Mouse (Mus musculus) myocyte (in vitro differentiated cells): ENCODE measurements at regions not wholly inside any gene's neighbourhood (a gene's known extent, or its start where the extent isn't known, plus 50 kb on each side); places are given as distances from the start of the nearest gene placed in this dataset.

Source experiments
- E2F4 ChIP-seq: IDR thresholded peaks from one replicate; pipeline ENCODE4 v1.6.1; 2011; ENCODE audit warnings: mild to moderate bottlenecking, control low read depth, moderate library complexity; ENCODE audit not compliant: insufficient read depth
- MYOD1 ChIP-seq, 3 experiments: IDR thresholded peaks; one replicate each; pipeline ENCODE4 v1.6.1; 2011; ENCODE audit warnings: control low read depth in 2 of 3, low read depth in 2 of 3, mild to moderate bottlenecking in 2 of 3, moderate library complexity in 1 of 3; ENCODE audit not compliant: insufficient read length in 2 of 3, control insufficient read depth in 1 of 3
- POLR2A ChIP-seq: IDR thresholded peaks from one replicate; pipeline ENCODE4 v1.6.1; 2011; ENCODE audit warnings: low read depth, mild to moderate bottlenecking, control low read depth, moderate library complexity; ENCODE audit not compliant: insufficient read length

GRCm38 (mm10) chr1:14499105-14499504, 1594.0 kb downstream of the 4930444P10Rik start:
- TF ChIP-seq POLR2A, result no peak
- no peak for TF ChIP-seq E2F4
- no peak for TF ChIP-seq MYOD1 (IDR thresholded peaks at IDR 0.05; ENCODE audit: control insufficient read depth in 1 of 3, insufficient read length in 2 of 3, low read depth in 2 of 3)
